Mouse (Mus musculus) spleen, adult 10 weeks (tissue): ENCODE measurements around the gene Foxi1. TPM values are rescaled to one million over a fixed set of nuclear protein-coding genes. Genes with fewer than 3 reads are reported as not detected.

ENCODE experiments used
- polyA plus RNA-seq: library from polyadenylated mRNA; stranded (reverse); fragments of 350-450 nt; fragmentation: Illumina TruSeq; extraction: RNeasy Lipid Tissue Mini Kit (QIAGEN cat#74804); gene quantifications from one replicate; pipeline ENCODE4 v1.2.3, GENCODE M21; 2015; ENCODE audit warnings: low replicate concordance; ENCODE audit not compliant: insufficient read depth

Foxi1 gene
- not detected for polyA plus RNA-seq

GRCm38 (mm10) chr11:34207989-34208388, at the start of gene Foxi1:
Gene Foxi1, minus strand, starts transcription at chr11:34208089.

Other genes with a start within 250 kb of the Foxi1 start
- 0.87 TPM for gene Kcnmb1, start 245.1 kb downstream of the Foxi1 start, polyA plus RNA-seq
- not detected for gene Kcnip1, start 214.9 kb downstream of the Foxi1 start, polyA plus RNA-seq
- 120 TPM for gene Lcp2, start 161.2 kb downstream of the Foxi1 start, polyA plus RNA-seq
- gene 4930469K13Rik, start 109.5 kb downstream of the Foxi1 start, polyA plus RNA-seq, result not detected
- 0.04 TPM for gene Fam196b, start 106.7 kb upstream of the Foxi1 start, polyA plus RNA-seq